Mouse (Mus musculus) thymus, adult 18-20 months (tissue): ENCODE data around the gene Hipk2.

Experiments used
- DNase-seq, 2 experiments: peaks; one replicate each; pipeline ENCODE4 v3.0.0; 2022; ENCODE audit warnings: mixed read lengths in 2 of 2

The Hipk2 gene

GRCm38 (mm10) chr6:38742441-38742840 is 133.5 kb downstream of the Hipk2 start:
- DNase-seq: no peak

DNA sequence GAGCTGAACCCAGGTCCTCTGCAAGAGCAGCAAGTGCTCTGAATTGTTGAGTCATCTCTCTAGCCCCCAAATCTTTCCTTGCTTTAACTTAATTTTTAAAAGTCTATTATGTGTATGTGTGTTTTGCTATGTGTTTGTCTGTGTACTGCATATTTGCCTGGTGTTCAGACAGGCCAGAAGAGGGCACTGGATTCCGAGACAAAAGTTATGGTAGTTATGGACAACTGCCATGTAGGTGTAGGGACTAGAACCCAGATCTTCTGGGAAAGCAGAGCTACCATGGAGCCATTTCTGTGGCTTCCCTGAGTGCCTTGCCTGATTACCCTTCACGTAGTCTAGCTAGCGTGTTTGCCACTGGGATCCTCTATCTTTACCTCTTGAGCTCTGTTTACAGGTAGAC is 134.9 kb downstream of the Hipk2 start:
- DNase-seq: no peak

- DNase-seq: no peak
These were observed 136.7 kb downstream of the Hipk2 start for GRCm38 (mm10) chr6:38739266-38739665.

DNA sequence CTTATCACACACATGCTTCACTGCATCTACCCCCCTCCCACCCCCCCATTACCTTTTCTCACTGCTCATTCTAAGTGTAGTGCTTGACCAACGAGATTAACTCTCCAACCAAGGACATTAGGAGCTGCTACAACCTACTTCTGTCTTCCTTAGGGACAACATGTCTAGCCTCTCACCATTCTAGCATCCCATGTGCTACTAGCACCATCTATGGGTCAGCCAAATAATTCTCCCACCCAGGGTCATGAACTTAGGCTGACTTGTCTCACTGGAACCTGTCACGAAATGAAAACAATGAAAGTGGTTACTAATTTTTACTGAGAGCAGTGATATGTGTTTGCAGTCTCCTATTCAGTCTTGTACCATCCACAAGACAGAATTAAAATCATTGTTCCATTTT is 138.2 kb downstream of the Hipk2 start:
- no peak for DNase-seq

DNA sequence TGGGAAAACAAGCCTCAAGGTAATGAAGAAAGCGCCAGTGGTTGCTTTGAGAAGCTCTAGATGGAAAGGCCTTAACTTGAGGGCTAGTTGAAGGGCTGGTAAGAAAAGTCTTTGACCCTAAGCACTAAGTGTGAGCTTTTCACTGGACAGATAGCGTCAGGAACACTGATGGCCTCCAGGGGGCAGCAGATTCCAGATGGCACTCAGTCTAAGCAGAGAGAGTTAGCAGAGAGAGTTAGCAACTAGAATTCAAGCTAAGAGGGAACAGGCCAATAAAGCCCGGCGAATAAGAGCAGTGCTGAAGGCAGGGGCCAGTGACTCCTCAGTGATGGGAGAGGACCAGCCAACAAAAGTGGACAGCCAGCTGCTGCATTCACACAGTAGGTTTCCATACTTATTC is 139.7 kb downstream of the Hipk2 start:
- peak; percentile 21 to 30 for DNase-seq

GRCm38 (mm10) chr6:38732681-38733080 is 143.3 kb downstream of the Hipk2 start:
- DNase-seq: no peak

DNA sequence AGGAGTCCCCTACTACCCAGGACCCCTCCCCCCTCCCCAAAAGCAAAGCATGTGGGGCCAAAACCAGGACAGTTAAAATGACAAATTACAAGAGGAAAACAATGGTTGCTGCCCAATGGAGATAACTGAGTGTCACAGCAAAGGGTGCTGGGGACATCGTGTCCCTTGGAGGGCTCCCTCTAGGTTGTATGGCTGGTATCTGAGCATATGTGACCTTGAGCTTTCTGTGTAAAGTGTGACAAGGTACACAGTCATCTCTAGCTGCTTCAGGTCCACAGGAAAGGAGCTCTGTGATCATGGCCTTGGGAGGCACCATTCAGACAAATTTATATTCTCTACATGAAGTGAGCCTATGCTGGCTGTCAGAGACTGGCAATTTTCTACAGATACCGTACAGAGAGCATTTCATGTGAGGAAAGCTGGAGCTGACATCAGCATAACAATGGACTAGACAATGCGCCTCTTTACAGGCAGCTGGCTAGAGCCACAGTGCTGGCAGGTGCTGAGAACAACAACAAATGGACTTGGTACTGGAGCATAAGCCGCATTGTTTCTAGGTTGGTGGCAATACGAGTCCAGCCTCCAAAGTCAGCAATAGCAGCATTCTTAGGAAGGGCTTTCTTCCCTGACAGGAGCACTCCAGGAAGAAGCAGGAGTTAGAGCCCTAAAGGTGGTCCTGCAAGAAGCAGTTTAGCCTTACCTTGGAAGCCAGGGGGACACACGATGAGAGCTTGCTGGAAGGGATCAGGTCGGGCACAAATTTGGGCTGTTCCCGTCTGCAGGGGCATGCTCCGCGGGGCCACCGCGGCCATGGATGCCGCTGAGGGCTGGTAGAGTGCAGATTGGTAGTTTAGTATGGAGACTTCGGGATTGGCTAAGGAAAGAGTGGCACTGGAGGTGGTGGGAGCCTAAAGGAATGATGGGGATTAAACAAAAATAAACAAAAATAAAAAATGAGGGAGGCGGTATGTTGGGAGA is 145.5 kb downstream of the Hipk2 start:
- no peak for DNase-seq

DNA sequence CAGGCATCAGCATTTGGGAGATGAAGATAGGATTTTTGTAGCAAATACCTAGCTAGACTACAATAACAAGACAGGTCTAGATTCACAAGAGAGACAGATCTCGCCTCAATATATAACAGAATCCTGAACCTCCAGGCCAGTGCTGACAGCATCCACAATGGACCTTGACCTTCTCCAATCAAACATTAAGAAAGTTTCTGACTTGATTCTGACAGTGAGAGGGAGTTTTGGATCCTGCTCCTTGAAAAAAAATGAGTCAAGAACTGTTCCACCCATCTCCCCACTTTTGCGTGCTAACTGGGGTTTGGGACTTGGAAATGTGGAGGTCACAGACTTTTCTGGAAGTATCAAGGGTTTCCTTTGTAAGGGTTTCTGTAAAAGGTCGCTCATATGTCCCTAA is 150.4 kb downstream of the Hipk2 start:
- DNase-seq: no peak

DNA sequence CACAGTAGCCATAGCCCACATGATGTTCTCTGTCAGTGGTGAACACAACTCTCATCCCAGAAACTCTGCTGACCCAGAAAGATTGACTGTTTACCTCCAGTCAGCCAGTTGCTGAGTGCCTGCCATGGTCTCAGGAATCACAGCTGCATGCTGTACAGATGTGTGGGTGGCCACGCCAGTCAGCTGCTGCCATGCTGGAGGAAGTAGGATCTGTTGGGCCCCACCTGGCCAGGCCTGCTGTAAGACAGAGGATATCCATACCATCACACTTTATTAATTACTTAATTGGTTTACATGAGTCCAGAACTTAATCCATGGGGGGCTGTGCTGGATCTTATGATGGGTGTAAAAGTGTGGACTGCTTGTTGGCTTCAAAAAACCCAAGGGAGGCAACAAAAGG is 154.6 kb downstream of the Hipk2 start:
- DNase-seq: no peak

DNA sequence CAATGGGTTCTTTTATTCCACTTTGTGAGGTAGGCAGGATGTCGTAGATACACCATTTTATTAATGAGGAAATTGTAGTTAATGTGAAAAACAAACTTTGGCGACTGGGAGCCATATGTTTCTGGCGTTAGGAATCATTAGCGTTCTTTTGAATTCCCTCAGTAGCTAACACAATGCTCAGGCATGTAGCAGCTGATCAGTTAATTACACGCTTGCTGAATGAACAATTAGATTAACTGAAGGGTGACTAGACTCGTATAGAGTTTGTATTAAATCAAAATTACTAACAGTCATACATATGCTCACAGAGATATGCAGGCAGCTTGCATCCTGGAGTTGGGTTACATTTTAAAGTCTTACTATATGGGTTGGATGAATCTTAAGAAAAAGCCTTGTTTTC is 156.7 kb downstream of the Hipk2 start:
- no peak for DNase-seq

GRCm38 (mm10) chr6:38718625-38719024 is 157.3 kb downstream of the Hipk2 start:
- no peak for DNase-seq

- DNase-seq: no peak
These were observed 160.1 kb downstream of the Hipk2 start for GRCm38 (mm10) chr6:38715881-38716280.

- DNase-seq: no peak
These were observed 161.7 kb downstream of the Hipk2 start for GRCm38 (mm10) chr6:38713957-38714898.

DNA sequence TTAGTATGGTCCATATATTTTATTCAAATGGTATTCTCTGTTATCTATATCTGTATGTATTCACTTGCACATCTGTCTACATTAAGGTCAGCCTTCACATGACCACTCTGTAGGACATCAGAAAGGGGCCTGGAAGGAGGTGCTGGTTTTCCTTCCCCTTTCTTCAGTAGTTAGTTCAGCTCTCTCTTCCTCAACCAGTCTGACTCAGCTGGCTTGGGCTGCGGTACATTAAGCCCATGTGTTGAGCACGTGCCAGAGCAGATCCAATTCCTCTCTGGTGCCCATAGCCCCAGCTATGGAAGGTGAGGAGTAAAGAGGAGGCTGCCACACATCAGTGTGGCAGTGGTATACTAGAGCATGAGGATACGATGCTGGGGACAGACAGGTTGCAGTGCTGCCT is 165.5 kb downstream of the Hipk2 start:
- no peak for DNase-seq

DNA sequence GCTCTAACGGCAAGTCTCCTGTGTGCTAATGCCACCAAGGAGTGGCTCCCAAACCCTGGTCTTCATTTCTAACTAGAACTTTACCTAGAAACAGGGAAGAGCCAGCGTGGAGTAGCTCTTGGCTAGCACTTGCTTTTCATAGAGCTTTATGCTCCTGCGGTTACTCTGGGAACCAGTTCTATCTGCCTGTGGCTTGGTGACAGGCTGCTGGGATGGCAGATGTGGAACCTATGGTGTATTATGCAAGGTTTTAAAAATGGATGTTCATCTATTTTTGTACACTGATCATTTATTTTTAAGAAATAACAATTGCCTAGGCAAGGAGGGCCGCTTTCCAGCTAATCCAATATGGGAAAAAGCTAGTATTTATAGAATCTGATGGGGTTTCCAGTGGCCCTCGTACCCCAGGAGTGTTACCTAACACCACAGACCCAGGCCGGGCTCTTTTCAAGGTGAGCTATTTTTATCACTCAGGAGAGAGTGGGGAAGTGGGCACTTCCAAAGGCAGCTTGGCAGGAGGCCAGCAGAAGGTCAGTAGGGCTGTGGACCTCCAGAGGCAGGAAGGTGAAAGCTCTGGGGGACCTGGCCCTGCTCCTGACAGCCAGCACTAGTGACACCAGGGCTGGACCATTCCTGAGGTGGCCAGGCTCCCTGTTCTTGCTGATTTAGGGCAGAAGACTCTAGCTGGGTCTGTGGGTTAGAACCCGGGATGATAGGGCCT is 171.5 kb downstream of the Hipk2 start:
- DNase-seq: no peak

DNA sequence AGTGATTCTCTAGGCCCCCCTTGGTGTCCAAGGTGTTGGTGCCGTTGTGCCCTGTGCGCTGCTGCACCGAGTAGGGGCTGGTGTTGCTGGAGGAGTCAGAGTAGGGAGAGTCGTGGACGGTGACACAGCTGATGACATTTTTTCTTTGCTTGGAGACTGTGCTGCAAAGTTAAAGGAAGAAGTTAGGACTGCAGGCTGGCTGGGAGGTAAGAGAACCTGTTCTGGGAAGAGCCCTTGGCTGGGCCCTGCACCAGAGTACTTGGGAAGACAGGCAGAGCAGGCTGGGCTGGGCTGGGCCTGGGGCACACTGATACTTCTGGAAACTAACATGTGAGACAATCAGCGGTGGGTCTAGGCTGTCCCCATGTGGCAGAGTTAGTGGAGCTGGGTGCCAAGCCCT is 172.4 kb downstream of the Hipk2 start:
- no peak for DNase-seq

DNA sequence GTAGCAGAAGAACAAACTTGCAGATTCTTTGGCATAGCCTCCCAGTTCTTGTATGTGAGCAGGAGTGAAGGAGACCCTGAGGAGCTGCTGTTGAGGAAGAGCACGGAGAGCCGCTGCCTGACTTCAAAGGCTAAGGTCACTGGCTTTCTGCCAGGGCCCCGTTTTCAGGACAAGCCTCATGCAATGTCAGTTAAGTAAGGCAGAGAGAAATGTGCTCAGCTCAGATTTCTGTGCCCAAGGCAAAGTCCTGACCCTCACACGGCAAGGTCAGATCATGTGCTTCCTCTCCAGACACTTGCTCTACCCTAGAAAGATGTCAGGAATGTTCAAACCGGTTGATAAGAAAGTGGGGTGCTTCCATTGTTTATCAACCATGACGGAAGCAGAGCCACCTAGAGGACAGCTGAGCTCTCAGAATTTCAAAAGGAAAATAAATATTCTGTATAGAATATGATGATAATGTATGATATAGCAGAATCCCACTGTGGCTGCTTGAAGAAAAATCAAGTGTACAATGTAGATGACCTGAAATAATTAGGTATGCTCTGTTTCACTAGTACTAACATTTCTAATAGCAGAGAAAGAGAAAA is 173.1 kb downstream of the Hipk2 start:
- DNase-seq: no peak

GRCm38 (mm10) chr6:38701421-38701820 is 174.5 kb downstream of the Hipk2 start:
- DNase-seq: no peak

DNA sequence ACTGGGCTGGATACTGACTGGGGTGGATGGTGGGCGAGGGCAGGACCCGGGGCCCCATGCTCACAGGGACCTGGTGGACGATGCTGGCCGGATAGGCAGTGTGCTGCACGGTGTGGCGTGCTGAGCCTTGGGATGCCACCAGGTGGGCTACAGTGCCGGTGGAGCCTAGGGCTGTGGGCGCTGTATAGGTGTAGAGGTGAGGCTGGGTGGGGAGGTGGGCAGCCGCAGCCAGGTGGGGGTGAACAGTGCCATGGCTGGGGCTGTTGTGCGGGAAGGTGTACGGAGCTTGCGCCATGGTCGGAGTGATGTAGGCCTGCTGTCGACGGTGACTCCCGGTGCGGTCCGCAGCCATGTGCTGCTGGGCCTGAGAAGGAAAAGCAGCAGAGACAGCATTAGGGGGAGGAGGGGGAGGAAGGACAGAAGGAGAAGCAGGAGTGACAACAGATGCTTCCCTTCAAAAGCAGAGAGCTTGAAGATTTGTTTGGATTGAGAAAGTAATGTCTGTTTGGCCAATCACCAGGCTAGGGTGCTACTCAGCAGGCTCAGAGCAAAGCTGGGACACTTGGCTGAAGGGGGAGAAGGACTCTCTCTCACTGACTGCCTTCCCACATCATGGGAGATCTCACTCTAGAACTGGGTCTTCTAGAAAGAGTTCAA is 177.6 kb downstream of the Hipk2 start:
- DNase-seq: no peak

GRCm38 (mm10) chr6:38696570-38696969 is 179.4 kb downstream of the Hipk2 start:
- no peak for DNase-seq

- peak in 1 of 2 experiments; percentile 18 for DNase-seq
These were observed 180.4 kb downstream of the Hipk2 start for GRCm38 (mm10) chr6:38695380-38696054.
